Mouse (Mus musculus): ENCODE measurements around the gene Gm21292. TPM values are rescaled to one million over a fixed set of nuclear protein-coding genes. Genes with fewer than 3 reads are reported as not detected.

The Gm21292 gene
- polyA plus RNA-seq (2012; rRNA removed): not detected in 2 replicates

DNA sequence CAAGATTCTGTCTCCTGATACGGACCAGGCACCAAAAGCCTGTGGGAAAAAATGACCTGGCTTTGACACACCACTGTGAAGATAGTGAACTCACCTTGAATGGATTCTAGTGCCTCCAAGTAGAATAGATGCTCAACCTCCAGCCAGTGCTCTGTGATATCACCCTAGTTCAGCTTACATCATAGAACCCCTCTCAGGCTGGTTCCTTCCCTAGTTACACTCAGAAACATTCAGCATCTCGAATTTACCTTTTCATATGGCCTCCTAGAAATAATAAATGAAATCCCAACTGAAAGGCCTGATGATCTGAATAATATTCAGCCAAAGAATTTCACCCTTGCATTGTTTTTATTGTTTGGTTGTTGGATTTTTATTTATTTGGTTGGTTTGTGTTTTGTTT is at the start of gene Gm21292:
Gm21292 (minus strand) TSS at position 101 of the 400 bp plus-strand sequence.

Other genes starting within 250 kb of the Gm21292 start
- gene Gm21721, start 68.3 kb upstream of the Gm21292 start, polyA plus RNA-seq (2012; rRNA removed): not detected in 2 replicates
- not detected in 2 replicates for gene Gm21812, start 213.3 kb upstream of the Gm21292 start, polyA plus RNA-seq (2012; rRNA removed)